Mouse (Mus musculus) limb, embryonic 14.5 days (tissue): ENCODE data around the gene Scpep1. TPM values are rescaled to one million over a fixed set of nuclear protein-coding genes. Genes with fewer than 3 reads are reported as not detected.

Experiments
- ATAC-seq: fragments of 200-750 bp; cut with Nextera tagmentation; 2 replicates; pipeline ENCODE4 v1.8.0; 2017; ENCODE audit warnings: low read depth, moderate number of reproducible peaks, moderate TSS enrichment; ENCODE audit not compliant: low FRiP score
- DNase-seq: peaks from one replicate; pipeline ENCODE4 v3.0.0-alpha.2; 2015; ENCODE audit warnings: low spot score
- H3K27ac ChIP-seq: fragments of 300-500 bp; sonication (generic); replicated peaks from 2 replicates; pipeline ENCODE4 v1.5.1; 2014; ENCODE audit warnings: low read depth, mild to moderate bottlenecking, low read length, moderate library complexity, mixed read lengths
- H3K27me3 ChIP-seq: fragments of 300-500 bp; sonication (generic); 2 replicates; pipeline ENCODE4 v1.6.1; 2014; ENCODE audit warnings: low read length, mixed read lengths; ENCODE audit not compliant: control insufficient read depth, insufficient read depth
- H3K36me3 ChIP-seq: fragments of 300-500 bp; sonication (generic); 2 replicates; pipeline ENCODE4 v1.6.1; 2014; ENCODE audit warnings: mild to moderate bottlenecking, low read length, moderate library complexity, mixed read lengths; ENCODE audit not compliant: control insufficient read depth, insufficient read depth
- H3K4me1 ChIP-seq: fragments of 300-500 bp; sonication (generic); 2 replicates; pipeline ENCODE4 v1.6.1; 2014; ENCODE audit warnings: antibody characterized with exemption, low read length, mixed read lengths; ENCODE audit not compliant: control insufficient read depth, insufficient read depth
- H3K4me2 ChIP-seq: fragments of 300-500 bp; sonication (generic); replicated peaks from 2 replicates; pipeline ENCODE4 v1.6.1; 2014; ENCODE audit warnings: low read depth, mild to moderate bottlenecking, low read length, moderate library complexity; ENCODE audit not compliant: severe bottlenecking
- H3K4me3 ChIP-seq: fragments of 300-500 bp; sonication (generic); replicated peaks from 2 replicates; pipeline ENCODE4 v1.5.1; 2014; ENCODE audit warnings: low read length
- H3K9ac ChIP-seq: fragments of 300-500 bp; sonication (generic); 2 replicates; pipeline ENCODE4 v1.6.1; 2014; ENCODE audit warnings: mild to moderate bottlenecking, low read depth, low read length, moderate library complexity; ENCODE audit not compliant: severe bottlenecking
- H3K9me3 ChIP-seq: fragments of 300-500 bp; sonication (generic); 2 replicates; pipeline ENCODE4 v1.6.1; 2016; ENCODE audit warnings: low read length; ENCODE audit not compliant: control insufficient read depth
- POLR2A ChIP-seq: fragments of 200-500 bp; IDR thresholded peaks from 2 replicates; pipeline ENCODE4 v1.8.0; 2012; ENCODE audit warnings: inconsistent platforms, mild to moderate bottlenecking, moderate library complexity, borderline replicate concordance; ENCODE audit not compliant: insufficient read depth, insufficient read length; ENCODE audit errors: extremely low read depth
- WGBS: fragments of 180-500 bp; shearing (Covaris S2); extraction: QIAGEN DNeasy Blood & Tissue Kit; methylation state at CpG from one replicate; pipeline ENCODE4 v1.1.7; 2014; 5-methylcytosine and 5-hydroxymethylcytosine counted together
- polyA plus RNA-seq, 2 experiments: library from polyadenylated mRNA; depleted of rRNA in 1 of 2; stranded (reverse) in 1 of 2; unstranded in 1 of 2; fragments of >200 nt; fragmentation: Nextera tagmentation in 1 of 2; extraction: Ambion mirVana in 1 of 2; gene quantifications; 2 replicates each; pipeline versions ENCODE4 v1.2.1 to v1.2.3; 2012 to 2014

The Scpep1 gene
- polyA plus RNA-seq, 2 experiments: 46.5 to 83.5 TPM

DNA sequence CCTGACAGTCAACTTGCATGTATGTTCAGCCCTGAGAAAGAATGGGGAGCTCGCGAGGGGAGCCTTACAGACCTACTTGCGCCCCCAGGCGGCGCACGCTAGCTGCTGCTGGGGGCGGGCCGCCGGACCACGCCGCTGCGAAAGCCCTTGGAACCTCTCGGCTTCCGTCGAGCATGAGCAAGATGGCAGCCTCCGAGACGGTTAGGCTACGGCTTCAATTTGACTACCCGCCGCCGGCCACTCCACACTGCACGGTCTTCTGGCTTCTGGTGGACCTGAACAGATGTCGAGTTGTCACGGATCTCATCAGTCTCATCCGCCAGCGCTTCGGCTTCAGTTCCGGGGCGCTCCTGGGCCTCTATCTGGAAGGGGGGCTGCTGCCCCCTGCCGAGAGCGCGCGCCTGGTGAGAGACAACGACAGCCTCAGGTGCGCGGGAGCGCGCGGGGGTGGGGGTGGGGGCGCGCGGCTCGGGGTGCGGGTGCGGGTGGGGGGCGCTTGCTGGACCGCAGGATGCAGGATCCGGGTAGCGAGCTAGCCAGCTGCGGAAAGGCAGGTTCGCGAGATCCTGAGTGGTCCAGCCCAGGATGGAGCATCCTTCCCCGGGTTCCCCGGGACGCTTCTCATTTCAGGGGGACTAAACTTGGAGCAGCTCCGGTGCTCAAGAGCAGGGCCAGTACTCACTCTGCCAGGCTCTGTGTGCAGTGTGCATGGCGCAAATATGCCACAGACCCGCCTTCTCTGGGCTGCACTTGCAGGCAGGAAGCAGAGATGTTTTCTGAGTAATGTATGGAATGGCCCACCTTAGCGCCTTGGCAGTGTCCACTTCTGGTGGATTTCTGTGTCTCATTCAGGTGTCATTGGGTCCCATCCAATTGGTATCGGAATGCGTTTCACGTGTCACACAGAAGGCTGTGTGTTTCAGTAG, 18.8 kb upstream of the Scpep1 start:
- no peaks in the 10 kb centered on the region for H3K36me3 ChIP-seq
- TF ChIP-seq POLR2A: peak; percentile 85; the same call in 1 of the 2 replicates
- WGBS: 2% methylated on average over 51 of the region's 62 CpGs

DNA sequence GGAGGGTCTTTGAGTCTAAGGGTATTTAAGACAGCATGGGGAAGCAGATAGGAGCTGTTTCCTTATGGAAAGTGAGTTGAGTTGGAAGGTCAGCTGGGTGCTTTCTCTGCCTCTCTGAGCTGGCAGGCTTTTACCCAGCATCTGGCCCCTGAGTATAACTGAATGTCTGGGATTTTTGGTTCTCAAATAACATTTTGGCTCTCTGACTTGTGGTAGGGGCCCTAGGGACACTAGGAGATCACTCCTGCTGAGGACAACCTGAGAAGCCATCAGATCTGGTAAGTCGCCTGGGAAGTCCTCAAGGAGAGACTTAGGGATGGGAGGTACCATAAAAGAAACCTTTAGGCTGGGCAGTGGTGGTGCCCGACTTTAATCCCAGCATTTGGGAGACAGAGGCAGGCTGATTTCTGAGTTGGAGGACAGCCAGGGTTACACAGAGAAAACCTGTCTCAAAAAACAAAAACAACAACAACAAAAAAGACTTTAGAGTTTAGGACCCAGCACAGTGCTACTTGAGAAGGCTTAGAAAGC, 15.0 kb upstream of the Scpep1 start, which contains the start of gene Coil:
Coil (plus strand) TSS at position 51 of the 531 bp plus-strand sequence.
- no peak for TF ChIP-seq POLR2A
- Histone ChIP-seq H3K27ac (no peak within 1 kb of the TSS), H3K36me3 (no peaks in the 10 kb centered on the region), H3K4me2 (no peak within 1 kb of the TSS), H3K9me3 (no peaks in the 10 kb centered on the region), H3K4me3 (no peak within 1 kb of the TSS), H3K4me1 (0 out of 2 replicates have a peak, but pooled peaks cover 4% of the 10 kb centered on the region), H3K9ac (no peak within 1 kb of the TSS), H3K27me3 (no peaks in the 10 kb centered on the region)
- peak; percentile 39 for DNase-seq
- no peak; the same call in 1 of the 2 replicates for ATAC-seq
- 34% methylated on average over 2 of the region's 2 CpGs for WGBS

More for the DNA sequence above, 18.8 kb upstream of the Scpep1 start:
- DNase-seq (peak; percentile 93), ATAC-seq (peak; percentile 89)
- peak overlapping the region; percentile 71 for H3K4me2 ChIP-seq
- H3K27ac ChIP-seq: peak overlapping the region; percentile 85
- peak overlapping the region; percentile 75 for H3K9ac ChIP-seq
- 0 out of 2 replicates have a peak, but pooled peaks cover 4% of the 10 kb centered on the region for H3K4me1 ChIP-seq
- peak overlapping the region; percentile 66 for H3K4me3 ChIP-seq
- H3K9me3 ChIP-seq: no peaks in the 10 kb centered on the region
- H3K27me3 ChIP-seq: no peaks in the 10 kb centered on the region

DNA sequence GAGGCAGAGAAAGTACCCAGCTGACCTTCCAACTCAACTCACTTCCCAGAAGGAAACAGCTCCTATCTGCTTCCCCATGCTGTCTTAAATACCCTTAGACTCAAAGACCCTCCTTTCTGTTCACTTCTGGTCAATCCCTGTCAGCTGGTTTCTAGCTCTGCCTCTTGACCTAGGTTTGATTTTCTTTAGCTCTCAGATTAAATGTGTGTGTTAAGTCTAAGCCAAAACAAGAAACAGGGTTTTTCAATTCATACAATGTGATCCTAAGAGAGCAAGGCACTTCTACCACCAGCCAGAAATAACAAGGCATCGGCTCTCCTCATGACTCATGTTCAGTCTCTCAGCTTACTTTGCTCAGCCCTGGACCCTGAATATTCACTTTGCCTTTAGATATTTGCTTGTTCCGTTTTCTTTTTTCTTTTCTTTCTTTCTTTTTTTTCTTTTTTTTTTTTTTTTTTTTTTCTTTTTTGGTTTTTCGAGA, 11.7 kb upstream of the Scpep1 start, which contains the start of gene Elobl:
Elobl (minus strand) TSS at position 51 of the 481 bp plus-strand sequence.
- Histone ChIP-seq H3K4me2 (no peak within 1 kb of the TSS), H3K9me3 (no peaks in the 10 kb centered on the region), H3K4me3 (no peak within 1 kb of the TSS), H3K27me3 (no peaks in the 10 kb centered on the region), H3K4me1 (no peaks in the 10 kb centered on the region), H3K27ac (no peak within 1 kb of the TSS), H3K9ac (no peak within 1 kb of the TSS), H3K36me3 (no peaks in the 10 kb centered on the region)
- WGBS: 89% methylated on average over 2 of the region's 3 CpGs
- ATAC-seq (no peak), DNase-seq (no peak)
- no peak for TF ChIP-seq POLR2A

DNA sequence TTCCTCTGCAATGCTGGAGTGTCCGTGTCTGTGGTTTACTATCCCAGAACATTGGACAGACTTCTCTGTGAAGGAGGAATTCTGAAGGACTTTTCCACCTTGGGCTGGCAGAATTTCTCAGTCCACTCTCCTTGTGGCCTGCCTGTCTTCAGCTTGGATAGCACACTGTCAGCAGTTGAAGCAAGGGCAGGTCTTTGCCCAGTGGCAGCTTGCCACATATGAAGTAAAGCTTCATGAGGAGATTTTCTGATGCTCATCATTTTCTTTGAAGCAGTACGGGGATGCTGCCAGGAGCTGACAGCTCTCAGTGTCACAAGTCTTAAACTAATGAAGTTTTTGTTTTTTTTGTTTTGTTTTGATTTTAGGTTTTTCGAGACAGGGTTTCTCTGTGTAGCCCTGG, 3.6 kb upstream of the Scpep1 start:
- WGBS: 74% methylated on average over 3 of the region's 3 CpGs
- Histone ChIP-seq H3K36me3 (no peaks in the 10 kb centered on the region), H3K27me3 (no peaks in the 10 kb centered on the region), H3K4me1 (0 out of 2 replicates have a peak, but pooled peaks cover 8% of the 10 kb centered on the region), H3K9me3 (no peaks in the 10 kb centered on the region), H3K9ac (no peak overlapping the region), H3K4me2 (no peak overlapping the region), H3K27ac (no peak overlapping the region), H3K4me3 (no peak overlapping the region)
- ATAC-seq (no peak), DNase-seq (no peak)
- TF ChIP-seq POLR2A: no peak

DNA sequence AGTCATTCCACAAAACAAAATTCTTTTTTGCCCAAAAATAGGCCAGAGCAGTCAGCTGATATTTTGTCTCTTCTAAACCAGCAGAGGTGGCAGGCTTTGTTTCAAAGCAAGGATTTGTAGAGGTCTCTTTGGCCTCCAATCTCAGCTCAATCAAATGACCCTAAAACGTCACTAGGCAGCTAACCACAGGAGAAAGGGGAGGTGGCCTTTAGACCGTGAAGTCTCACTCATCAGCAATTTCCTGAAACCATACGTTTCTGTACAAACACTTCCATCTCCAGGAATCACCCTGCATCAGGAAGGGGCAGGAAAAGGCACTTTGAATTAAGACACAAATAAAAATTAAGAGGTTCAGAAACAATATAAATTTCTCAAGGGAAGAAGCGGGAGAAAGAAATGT, 462 bp downstream of the Scpep1 start:
- H3K9ac ChIP-seq: peak overlapping the region; percentile 52
- H3K4me3 ChIP-seq: peak overlapping the region; percentile 45
- H3K27ac ChIP-seq: peak overlapping the region; percentile 49
- H3K4me2 ChIP-seq: peak overlapping the region; percentile 51
- no peaks in the 10 kb centered on the region for H3K9me3 ChIP-seq
- H3K36me3 ChIP-seq: 0 out of 2 replicates have a peak, but pooled peaks cover 4% of the 10 kb centered on the region
- peak; percentile 33 for DNase-seq
- H3K27me3 ChIP-seq: no peaks in the 10 kb centered on the region
- WGBS: under 1% methylated on average over 4 of the region's 4 CpGs
- H3K4me1 ChIP-seq: peaks cover 11% of the 10 kb centered on the region; the same call in 1 of the 2 replicates
- no peak for TF ChIP-seq POLR2A
- peak; percentile 58; the same call in 1 of the 2 replicates for ATAC-seq
